Mouse (Mus musculus): Measurements from ENCODE around the gene Zranb1. TPM values are rescaled to one million over a fixed set of nuclear protein-coding genes. Genes with fewer than 3 reads are reported as not detected.

The Zranb1 gene
- total RNA-seq, 2 experiments from 2014 or later: 45.8 to 47.1 TPM

GRCm38 (mm10) chr7:133032589-133033203 is 101.8 kb downstream of the Zranb1 start:
- no peak for DNase-seq (ENCODE audit: low spot score in 2 of 2)

- no peak for DNase-seq (ENCODE audit: low spot score in 2 of 2)
These were observed 105.0 kb downstream of the Zranb1 start for GRCm38 (mm10) chr7:133035901-133036300.

Other genes with a start within 250 kb of the Zranb1 start
- gene Fam53b, start 117.3 kb upstream of the Zranb1 start, total RNA-seq (2021): 10 to 100 TPM; 69.7 to 74.4 TPM
- gene Eef1akmt2, start 78.5 kb upstream of the Zranb1 start, total RNA-seq (2021): 10 to 100 TPM; 36.0 to 36.2 TPM
- 10 to 100 TPM; 39.4 to 42.2 TPM for gene Abraxas2, start 71.9 kb upstream of the Zranb1 start, total RNA-seq (2021)
- gene Fgfr2, start 192.2 kb downstream of the Zranb1 start, total RNA-seq (2021): 100 to 1,000 TPM; 205 to 210 TPM
- gene Ctbp2, start 193.2 kb downstream of the Zranb1 start, total RNA-seq (2021): 10 to 100 TPM; 86.7 to 94.1 TPM